Mouse (Mus musculus) stomach, embryonic 14.5 days (tissue): ENCODE results near the gene Nbr1. TPM values are rescaled to one million over a fixed set of nuclear protein-coding genes. Genes with fewer than 3 reads are reported as not detected.
A peak's percentile ranks its signal among the peaks of the same experiment; 100 is the strongest.
"Not testable (repeated sequence)": the region's sequence is repeated elsewhere in the genome, so short reads cannot be mapped to it uniquely, and the experiment has no call there.

Experiments
- ATAC-seq: fragments of 200-750 bp; cut with Nextera tagmentation; 2 replicates; pipeline ENCODE4 v1.8.0; 2017; ENCODE audit warnings: low read depth, moderate TSS enrichment; ENCODE audit not compliant: insufficient number of reproducible peaks, insufficient read depth, low FRiP score
- H3K27ac ChIP-seq: fragments of 300-500 bp; sonication (generic); 2 replicates; pipeline ENCODE4 v1.5.1; 2014; ENCODE audit warnings: mild to moderate bottlenecking, low read length, moderate library complexity, mixed read lengths
- H3K27me3 ChIP-seq: fragments of 300-500 bp; sonication (generic); 2 replicates; pipeline ENCODE4 v1.6.1; 2014; ENCODE audit warnings: low read length, control low read depth, mixed read lengths; ENCODE audit not compliant: control insufficient read depth, insufficient read depth
- H3K36me3 ChIP-seq: fragments of 300-500 bp; sonication (generic); 2 replicates; pipeline ENCODE4 v1.6.1; 2014; ENCODE audit warnings: mild to moderate bottlenecking, control low read depth, low read length, moderate library complexity, mixed read lengths; ENCODE audit not compliant: control insufficient read depth, insufficient read depth
- H3K4me1 ChIP-seq: fragments of 300-500 bp; sonication (generic); 2 replicates; pipeline ENCODE4 v1.6.1; 2014; ENCODE audit warnings: low read length, control low read depth, mixed read lengths; ENCODE audit not compliant: control insufficient read depth, insufficient read depth
- H3K4me2 ChIP-seq: fragments of 300-500 bp; sonication (generic); replicated peaks from 2 replicates; pipeline ENCODE4 v1.6.1; 2014; ENCODE audit warnings: low read depth, low read length, control low read depth
- H3K4me3 ChIP-seq: fragments of 300-500 bp; sonication (generic); 2 replicates; pipeline ENCODE4 v1.5.1; 2014; ENCODE audit warnings: low read depth, low read length, control low read depth
- H3K9ac ChIP-seq: fragments of 300-500 bp; sonication (generic); replicated peaks from 2 replicates; pipeline ENCODE4 v1.6.1; 2014; ENCODE audit warnings: low read depth, mild to moderate bottlenecking, control low read depth, low read length, moderate library complexity, mixed read lengths
- H3K9me3 ChIP-seq: fragments of 300-500 bp; sonication (generic); 2 replicates; pipeline ENCODE4 v1.6.1; 2016; ENCODE audit warnings: low read depth, low read length, control low read depth; ENCODE audit not compliant: control insufficient read depth
- whole genome bisulfite sequencing: fragments of 180-500 bp; shearing (Covaris S2); extraction: QIAGEN DNeasy Blood & Tissue Kit; methylation state at CpG from one replicate; pipeline ENCODE4 v1.1.7; 2014; 5-methylcytosine and 5-hydroxymethylcytosine counted together
- polyA plus RNA-seq: library from polyadenylated mRNA; unstranded; fragments of >200 nt; fragmentation: Nextera tagmentation; extraction: Ambion mirVana; gene quantifications from 2 replicates; pipeline ENCODE4 v1.2.1, GENCODE M21; 2014

Gene Nbr1
- polyA plus RNA-seq, 1 experiment from 2014 or later: 59.8 TPM

- Histone ChIP-seq H3K27me3 (no peaks in the 10 kb centered on the region), H3K4me2 (no peak overlapping the region), H3K4me1 (peaks cover 11% of the 10 kb centered on the region; the same call in 1 of the 2 replicates), H3K27ac (no peak overlapping the region), H3K9me3 (no peaks in the 10 kb centered on the region), H3K9ac (no peak overlapping the region), H3K36me3 (no peaks in the 10 kb centered on the region), H3K4me3 (no peak overlapping the region)
- ATAC-seq: no peak
- WGBS: 62% methylated on average over 3 of the region's 3 CpGs
Observed at GRCm38 (mm10) chr11:101618596-101618995, 66.6 kb downstream of the Nbr1 start.

GRCm38 (mm10) chr11:101620022-101620655 is 68.2 kb downstream of the Nbr1 start:
- WGBS: 83% methylated on average over 11 of the region's 11 CpGs
- peaks cover 11% of the 10 kb centered on the region; the same call in 1 of the 2 replicates for H3K4me1 ChIP-seq
- H3K9me3 ChIP-seq, H3K4me3 ChIP-seq, H3K9ac ChIP-seq, H3K4me2 ChIP-seq, H3K27me3 ChIP-seq, ATAC-seq, H3K36me3 ChIP-seq, H3K27ac ChIP-seq: not testable (repeated sequence)

DNA sequence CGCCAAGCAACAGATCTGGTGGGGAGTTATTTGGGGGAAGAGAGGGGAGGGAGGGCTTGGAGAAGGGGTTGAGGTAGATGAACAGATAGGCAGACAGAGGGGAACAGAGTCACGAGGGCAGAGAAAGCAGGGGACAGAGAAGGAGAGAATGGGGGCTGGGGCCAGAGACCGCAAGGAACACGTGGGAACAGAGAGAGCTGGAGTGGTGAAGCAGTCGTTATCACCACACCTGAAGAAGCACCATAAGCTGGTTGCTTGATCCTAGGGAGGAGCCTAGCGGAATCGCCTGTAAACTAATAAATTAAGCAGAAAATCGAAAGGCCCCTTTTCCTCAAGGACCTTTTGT is 74.7 kb downstream of the Nbr1 start:
- no peaks in the 10 kb centered on the region for H3K9me3 ChIP-seq
- WGBS: 3% methylated on average over 8 of the region's 8 CpGs
- no peaks in the 10 kb centered on the region for H3K27me3 ChIP-seq
- H3K36me3 ChIP-seq: no peaks in the 10 kb centered on the region; the same call in 1 of the 2 replicates
- H3K4me1 ChIP-seq: no peaks in the 10 kb centered on the region
- peak overlapping the region; percentile 80 for H3K4me2 ChIP-seq
- H3K27ac ChIP-seq: peak overlapping the region; percentile 99
- H3K4me3 ChIP-seq: peak overlapping the region; percentile 12
- 0 out of 2 replicates have a peak overlapping the region, but pooled peaks have one; percentile 2 for H3K9ac ChIP-seq
- ATAC-seq: no peak; the same call in 1 of the 2 replicates

GRCm38 (mm10) chr11:101626995-101627856 is 75.3 kb downstream of the Nbr1 start, which contains the start of gene Rdm1:
Gene Rdm1 (plus strand): TSS chr11:101627195.
- H3K4me2 ChIP-seq: peak within 1 kb of the TSS; percentile 80
- H3K9me3 ChIP-seq: no peaks in the 10 kb centered on the region
- no peaks in the 10 kb centered on the region; the same call in 1 of the 2 replicates for H3K36me3 ChIP-seq
- ATAC-seq: peak; percentile 92
- H3K9ac ChIP-seq: peak within 1 kb of the TSS; percentile 76
- WGBS: under 1% methylated on average over 33 of the region's 34 CpGs
- peak within 1 kb of the TSS; percentile 50 for H3K4me3 ChIP-seq
- peak within 1 kb of the TSS; percentile 99 for H3K27ac ChIP-seq
- no peaks in the 10 kb centered on the region for H3K27me3 ChIP-seq
- H3K4me1 ChIP-seq: no peaks in the 10 kb centered on the region

GRCm38 (mm10) chr11:101627857-101628559 is 76.1 kb downstream of the Nbr1 start:
- H3K27me3 ChIP-seq: no peaks in the 10 kb centered on the region
- peak overlapping the region; percentile 50 for H3K4me3 ChIP-seq
- H3K4me2 ChIP-seq: peak overlapping the region; percentile 80
- H3K9ac ChIP-seq: peak overlapping the region; percentile 76
- under 1% methylated on average over 33 of the region's 33 CpGs for WGBS
- H3K27ac ChIP-seq: peak overlapping the region; percentile 99
- no peaks in the 10 kb centered on the region for H3K4me1 ChIP-seq
- no peaks in the 10 kb centered on the region for H3K9me3 ChIP-seq
- no peaks in the 10 kb centered on the region; the same call in 1 of the 2 replicates for H3K36me3 ChIP-seq
- peak; percentile 65 for ATAC-seq

DNA sequence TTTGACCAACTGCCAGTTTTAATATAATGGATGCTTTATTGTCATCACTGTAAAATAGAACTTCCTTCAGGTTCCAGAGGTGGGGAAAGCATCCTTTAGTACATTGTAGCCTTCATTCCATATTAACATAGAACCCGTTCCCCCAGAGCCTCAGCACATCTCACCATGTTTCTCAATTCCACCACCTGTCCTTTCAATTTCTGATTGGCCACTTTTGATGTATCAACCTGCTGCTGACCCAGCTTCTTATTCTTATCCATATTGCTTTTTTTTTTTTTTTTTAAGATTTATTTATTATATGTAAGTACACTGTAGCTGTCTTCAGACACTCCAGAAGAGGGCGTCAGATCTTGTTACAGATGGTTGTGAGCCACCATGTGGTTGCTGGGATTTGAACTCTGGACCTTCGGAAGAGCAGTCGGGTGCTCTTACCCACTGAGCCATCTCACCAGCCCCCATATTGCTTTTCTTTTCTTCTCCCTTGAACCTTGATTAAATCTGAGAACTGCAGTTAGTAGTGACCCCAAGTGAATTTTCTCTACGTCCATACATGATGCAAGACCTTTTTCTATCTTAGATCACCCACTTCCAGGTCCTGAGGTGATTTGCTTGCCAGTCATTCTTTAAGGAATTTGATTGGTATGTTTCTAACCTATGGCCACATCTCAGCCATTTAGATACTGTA is 76.9 kb downstream of the Nbr1 start:
- H3K27ac ChIP-seq: peak overlapping the region; percentile 99; the same call in 1 of the 2 replicates
- H3K27me3 ChIP-seq, ATAC-seq, H3K36me3 ChIP-seq, H3K9me3 ChIP-seq, H3K4me1 ChIP-seq: not testable (repeated sequence)
- peak overlapping the region; percentile 50 for H3K4me3 ChIP-seq
- 60% methylated on average over 4 of the region's 5 CpGs for WGBS
- H3K9ac ChIP-seq: peak overlapping the region; percentile 76; the same call in 1 of the 2 replicates
- peak overlapping the region; percentile 80 for H3K4me2 ChIP-seq
